Mouse (Mus musculus) neural tube, embryonic 15.5 days (tissue): ENCODE results near the gene Klhl3. TPM values are rescaled to one million over a fixed set of nuclear protein-coding genes. Genes with fewer than 3 reads are reported as not detected.
A peak's percentile ranks its signal among the peaks of the same experiment; 100 is the strongest.
"Not testable (repeated sequence)": the region's sequence is repeated elsewhere in the genome, so short reads cannot be mapped to it uniquely, and the experiment has no call there.

Experiments used
- ATAC-seq: fragments of 200-750 bp; cut with Nextera tagmentation; 2 replicates; pipeline ENCODE4 v1.8.0; 2017; ENCODE audit warnings: mild to moderate bottlenecking, moderate TSS enrichment, moderate library complexity; ENCODE audit not compliant: low FRiP score
- H3K27ac ChIP-seq: fragments of 300-500 bp; sonication (generic); replicated peaks from 2 replicates; pipeline ENCODE4 v1.5.1; 2015; ENCODE audit warnings: mild to moderate bottlenecking, inconsistent platforms
- H3K27me3 ChIP-seq: fragments of 300-500 bp; sonication (generic); replicated peaks from 2 replicates; pipeline ENCODE4 v1.6.1; 2015; ENCODE audit warnings: inconsistent platforms
- H3K36me3 ChIP-seq: fragments of 300-500 bp; sonication (generic); 2 replicates; pipeline ENCODE4 v1.6.1; 2015; ENCODE audit warnings: inconsistent platforms
- H3K4me1 ChIP-seq: fragments of 300-500 bp; sonication (generic); 2 replicates; pipeline ENCODE4 v1.6.1; 2015; ENCODE audit warnings: inconsistent platforms
- H3K4me2 ChIP-seq: fragments of 300-500 bp; sonication (generic); 2 replicates; pipeline ENCODE4 v1.6.1; 2015; ENCODE audit warnings: inconsistent platforms, mild to moderate bottlenecking, moderate library complexity
- H3K4me3 ChIP-seq: fragments of 300-500 bp; sonication (generic); replicated peaks from 2 replicates; pipeline ENCODE4 v1.5.1; 2015; ENCODE audit warnings: mild to moderate bottlenecking, inconsistent platforms
- H3K9ac ChIP-seq: fragments of 300-500 bp; sonication (generic); replicated peaks from 2 replicates; pipeline ENCODE4 v1.6.1; 2015; ENCODE audit warnings: mild to moderate bottlenecking, inconsistent platforms
- H3K9me3 ChIP-seq: fragments of 300-500 bp; sonication (generic); replicated peaks from 2 replicates; pipeline ENCODE4 v1.6.1; 2016; ENCODE audit warnings: inconsistent platforms
- WGBS: fragments of 180-500 bp; shearing (Covaris S2); methylation state at CpG from one replicate; pipeline ENCODE4 v1.1.7; 2015; ENCODE audit warnings: mixed read lengths; 5-methylcytosine and 5-hydroxymethylcytosine counted together
- polyA plus RNA-seq: library from polyadenylated mRNA; unstranded; fragments of >200 nt; fragmentation: Nextera tagmentation; extraction: Ambion mirVana; gene quantifications from 2 replicates; pipeline ENCODE4 v1.2.1, GENCODE M21; 2015

Gene Klhl3
- polyA plus RNA-seq, 1 experiment from 2014 or later, result 16.5 TPM

GRCm38 (mm10) chr13:58147760-58148159 is 34.4 kb upstream of the Klhl3 start:
- no peak overlapping the region for H3K27ac ChIP-seq
- ATAC-seq, result no peak
- H3K36me3 ChIP-seq, result no peaks in the 10 kb centered on the region
- WGBS, result 83% methylated on average over 1 of the region's 1 CpGs
- H3K4me1 ChIP-seq, result peaks cover 13% of the 10 kb centered on the region
- H3K4me2 ChIP-seq, result no peak overlapping the region
- no peaks in the 10 kb centered on the region for H3K9me3 ChIP-seq
- no peaks in the 10 kb centered on the region for H3K27me3 ChIP-seq
- H3K9ac ChIP-seq, result no peak overlapping the region
- H3K4me3 ChIP-seq, result no peak overlapping the region

GRCm38 (mm10) chr13:58146603-58147002 is 33.2 kb upstream of the Klhl3 start:
- ATAC-seq, H3K9ac ChIP-seq, H3K36me3 ChIP-seq, H3K4me3 ChIP-seq, H3K9me3 ChIP-seq, H3K27me3 ChIP-seq, H3K27ac ChIP-seq, H3K4me2 ChIP-seq: not testable (repeated sequence)
- H3K4me1 ChIP-seq, result peaks cover 13% of the 10 kb centered on the region
- 95% methylated on average over 8 of the region's 8 CpGs for WGBS

DNA sequence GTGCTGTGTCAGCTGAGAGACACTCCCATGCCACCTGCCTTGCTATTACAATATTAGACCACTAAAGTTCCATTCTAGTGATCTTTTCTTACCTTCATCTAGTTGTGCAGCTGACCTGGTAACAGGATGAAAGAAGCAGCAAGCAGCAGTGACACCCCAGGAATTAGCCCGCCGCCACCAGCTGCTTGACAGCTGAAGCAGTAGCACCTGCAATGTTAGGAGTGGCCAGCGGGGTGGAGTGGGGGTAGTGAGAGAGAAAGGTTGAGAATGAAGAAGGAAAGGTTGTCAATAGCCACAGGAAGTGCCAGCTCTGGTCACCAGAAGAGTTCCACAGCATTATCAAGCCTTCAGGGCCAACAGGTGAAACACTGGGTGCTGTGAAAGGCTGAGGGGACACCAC is 18.3 kb upstream of the Klhl3 start:
- 57% methylated on average over 3 of the region's 3 CpGs for WGBS
- no peaks in the 10 kb centered on the region for H3K27me3 ChIP-seq
- peaks cover 11% of the 10 kb centered on the region for H3K4me1 ChIP-seq
- no peaks in the 10 kb centered on the region for H3K36me3 ChIP-seq
- no peak overlapping the region for H3K4me2 ChIP-seq
- H3K27ac ChIP-seq, result no peak overlapping the region
- H3K9ac ChIP-seq, result no peak overlapping the region
- no peak for ATAC-seq
- H3K4me3 ChIP-seq, result no peak overlapping the region
- H3K9me3 ChIP-seq, result no peaks in the 10 kb centered on the region

- H3K4me3 ChIP-seq, result peak overlapping the region; percentile 94
- H3K9me3 ChIP-seq, result no peaks in the 10 kb centered on the region
- H3K9ac ChIP-seq, result peak overlapping the region; percentile 98
- peak overlapping the region; percentile 79 for H3K4me2 ChIP-seq
- no peak for ATAC-seq
- peaks cover 28% of the 10 kb centered on the region for H3K4me1 ChIP-seq
- H3K27ac ChIP-seq, result peak overlapping the region; percentile 99
- H3K36me3 ChIP-seq, result no peaks in the 10 kb centered on the region; the same call in 1 of the 2 replicates
- WGBS, result 28% methylated on average over 4 of the region's 4 CpGs
- no peaks in the 10 kb centered on the region for H3K27me3 ChIP-seq
These were observed 16.4 kb upstream of the Klhl3 start for GRCm38 (mm10) chr13:58129687-58130246.

DNA sequence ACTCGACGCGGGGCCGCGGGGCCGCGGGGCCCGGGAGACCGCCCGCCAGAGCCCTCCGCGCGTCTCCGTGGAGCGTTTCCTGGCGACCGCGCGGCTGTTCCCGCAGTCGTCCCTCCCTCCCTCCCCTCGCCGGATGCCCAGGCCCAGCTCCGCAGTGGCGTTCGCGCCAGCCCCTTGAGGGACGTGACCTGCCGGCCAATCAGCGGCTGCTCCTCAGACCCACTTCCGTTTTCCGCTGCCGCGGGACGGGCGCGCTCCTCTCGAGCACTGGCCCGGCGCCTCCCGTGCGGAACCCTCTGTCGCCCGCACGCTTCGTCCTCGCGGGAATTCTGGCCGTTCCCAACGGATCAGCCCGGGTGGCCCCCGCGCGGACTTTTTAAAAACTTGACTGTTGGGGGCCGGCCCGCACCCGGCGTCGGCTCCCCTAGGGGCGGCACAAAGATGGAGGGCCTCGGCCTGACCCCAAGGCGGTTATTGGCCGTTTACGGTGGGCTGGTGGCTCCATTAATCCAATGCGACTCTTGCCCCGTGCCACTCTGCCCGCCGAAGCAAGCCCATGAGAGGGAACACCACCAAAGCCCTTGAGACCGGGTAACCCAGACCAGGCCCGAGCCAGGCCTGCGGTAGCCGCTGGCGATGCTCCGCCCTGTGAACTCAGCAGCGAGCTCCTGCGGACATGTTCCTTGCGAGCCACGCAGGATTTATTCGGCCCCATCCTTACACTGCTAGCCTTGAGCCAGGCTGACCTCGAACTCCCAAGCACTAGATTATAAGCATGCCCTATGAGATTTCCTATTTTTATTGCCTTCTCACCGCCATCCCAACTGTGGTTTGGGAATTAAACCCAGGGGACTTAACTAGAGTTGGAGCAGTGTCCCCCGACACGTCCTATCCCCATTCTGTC is 15.6 kb upstream of the Klhl3 start:
- Histone ChIP-seq H3K4me2 (peak overlapping the region; percentile 79), H3K27ac (peak overlapping the region; percentile 99), H3K36me3 (no peaks in the 10 kb centered on the region; the same call in 1 of the 2 replicates), H3K4me1 (peaks cover 35% of the 10 kb centered on the region), H3K9ac (peak overlapping the region; percentile 98), H3K4me3 (peak overlapping the region; percentile 94), H3K27me3 (no peaks in the 10 kb centered on the region), H3K9me3 (no peaks in the 10 kb centered on the region)
- WGBS, result under 1% methylated on average over 72 of the region's 83 CpGs
- peak; percentile 96 for ATAC-seq

- Histone ChIP-seq H3K9ac (peak within 1 kb of the TSS; percentile 98), H3K36me3 (no peaks in the 10 kb centered on the region; the same call in 1 of the 2 replicates), H3K4me3 (peak within 1 kb of the TSS; percentile 94), H3K27ac (peak within 1 kb of the TSS; percentile 99), H3K27me3 (no peaks in the 10 kb centered on the region), H3K4me2 (peak within 1 kb of the TSS; percentile 79), H3K4me1 (peaks cover 39% of the 10 kb centered on the region), H3K9me3 (no peaks in the 10 kb centered on the region)
- WGBS, result 0% methylated on average over 14 of the region's 62 CpGs
- ATAC-seq, result peak; percentile 96
These were observed 15.0 kb upstream of the Klhl3 start, which contains the start of gene Hnrnpa0 for GRCm38 (mm10) chr13:58128396-58128767. TSS of gene Hnrnpa0 (minus strand) at chr13:58128556.

DNA sequence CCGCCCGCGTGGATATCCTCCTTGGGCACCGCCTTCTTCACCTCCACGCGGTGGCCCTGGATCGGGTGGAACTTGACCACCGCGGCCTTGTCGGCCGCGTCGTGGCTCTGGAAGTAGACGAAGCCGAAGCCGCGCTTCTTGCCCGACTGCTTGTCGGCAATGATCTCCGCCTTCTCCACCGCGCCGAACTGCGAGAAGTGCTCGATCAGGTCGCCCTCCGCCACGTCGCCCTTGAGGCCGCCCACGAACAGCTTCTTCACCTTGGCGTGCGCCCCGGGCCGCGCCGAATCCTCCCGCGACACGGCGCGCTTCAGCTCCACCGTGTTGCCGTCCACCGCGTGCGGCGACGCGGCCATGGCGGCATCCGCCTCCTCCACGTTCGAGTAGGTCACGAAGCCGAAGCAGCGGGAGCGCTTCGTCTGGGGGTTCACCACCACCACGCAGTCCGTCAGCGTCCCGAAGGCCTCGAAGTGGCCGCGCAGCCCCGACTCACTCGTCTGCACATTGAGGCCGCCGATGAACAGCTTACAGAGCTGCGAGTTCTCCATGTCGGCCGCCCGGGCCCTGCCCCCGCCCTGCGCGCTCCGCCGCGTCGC is 14.5 kb upstream of the Klhl3 start:
- H3K4me1 ChIP-seq, result peaks cover 45% of the 10 kb centered on the region
- H3K9ac ChIP-seq, result peak overlapping the region; percentile 98
- no peaks in the 10 kb centered on the region for H3K9me3 ChIP-seq
- under 1% methylated on average over 71 of the region's 81 CpGs for WGBS
- ATAC-seq, result peak; percentile 56
- H3K4me2 ChIP-seq, result peak overlapping the region; percentile 63
- peak overlapping the region; percentile 94 for H3K4me3 ChIP-seq
- no peaks in the 10 kb centered on the region; the same call in 1 of the 2 replicates for H3K36me3 ChIP-seq
- H3K27me3 ChIP-seq, result no peaks in the 10 kb centered on the region
- peak overlapping the region; percentile 99 for H3K27ac ChIP-seq

GRCm38 (mm10) chr13:58126862-58127765 is 13.7 kb upstream of the Klhl3 start:
- Histone ChIP-seq H3K9me3 (no peaks in the 10 kb centered on the region), H3K36me3 (no peaks in the 10 kb centered on the region; the same call in 1 of the 2 replicates), H3K27me3 (no peaks in the 10 kb centered on the region), H3K4me1 (peaks cover 49% of the 10 kb centered on the region), H3K9ac (peak overlapping the region; percentile 98), H3K4me2 (peak overlapping the region; percentile 63), H3K4me3 (peak overlapping the region; percentile 94), H3K27ac (peak overlapping the region; percentile 99)
- ATAC-seq, result no peak
- under 1% methylated on average over 79 of the region's 92 CpGs for WGBS

GRCm38 (mm10) chr13:58126126-58126525 is 12.7 kb upstream of the Klhl3 start:
- H3K36me3 ChIP-seq, result no peaks in the 10 kb centered on the region; the same call in 1 of the 2 replicates
- H3K27ac ChIP-seq, result no peak overlapping the region
- 0 out of 2 replicates have a peak overlapping the region, but pooled peaks have one; percentile 1 for H3K9ac ChIP-seq
- 30% methylated on average over 7 of the region's 7 CpGs for WGBS
- no peaks in the 10 kb centered on the region for H3K9me3 ChIP-seq
- no peaks in the 10 kb centered on the region for H3K27me3 ChIP-seq
- peak overlapping the region; percentile 63 for H3K4me2 ChIP-seq
- ATAC-seq, result no peak
- H3K4me3 ChIP-seq, result peak overlapping the region; percentile 24
- H3K4me1 ChIP-seq, result peaks cover 49% of the 10 kb centered on the region

GRCm38 (mm10) chr13:58124989-58125388 is 11.6 kb upstream of the Klhl3 start:
- no peaks in the 10 kb centered on the region for H3K27me3 ChIP-seq
- no peak for ATAC-seq
- H3K4me3 ChIP-seq, result no peak overlapping the region
- peaks cover 46% of the 10 kb centered on the region for H3K4me1 ChIP-seq
- H3K27ac ChIP-seq, result no peak overlapping the region
- no peaks in the 10 kb centered on the region; the same call in 1 of the 2 replicates for H3K36me3 ChIP-seq
- 62% methylated on average over 2 of the region's 2 CpGs for WGBS
- H3K4me2 ChIP-seq, result peak overlapping the region; percentile 63; the same call in 1 of the 2 replicates
- H3K9me3 ChIP-seq, result no peaks in the 10 kb centered on the region
- no peak overlapping the region for H3K9ac ChIP-seq

- H3K9me3 ChIP-seq, result no peaks in the 10 kb centered on the region
- WGBS, result 85% methylated on average over 3 of the region's 3 CpGs
- H3K36me3 ChIP-seq, result no peaks in the 10 kb centered on the region; the same call in 1 of the 2 replicates
- H3K27me3 ChIP-seq, result no peaks in the 10 kb centered on the region
- ATAC-seq, result no peak
- no peak overlapping the region for H3K27ac ChIP-seq
- no peak overlapping the region for H3K4me2 ChIP-seq
- no peak overlapping the region for H3K9ac ChIP-seq
- peaks cover 39% of the 10 kb centered on the region for H3K4me1 ChIP-seq
- no peak overlapping the region for H3K4me3 ChIP-seq
These were observed 10.9 kb upstream of the Klhl3 start for GRCm38 (mm10) chr13:58124278-58124677.
